Mouse (Mus musculus): Measurements from ENCODE around the gene Mgat1.

- no peak for TF ChIP-seq CTCF (IDR thresholded peaks at IDR 0.05; ENCODE audit: extremely low read depth, insufficient read depth, insufficient read length, insufficient replicate concordance)
- TF ChIP-seq POLR2A (IDR thresholded peaks at IDR 0.05; ENCODE audit: low read depth, low read length): no peak
Measured at GRCm38 (mm10) chr11:49292777-49293176, 48.8 kb downstream of the Mgat1 start.
